Mouse (Mus musculus) thymus, postnatal 36 days (tissue): ENCODE data around the gene Tmc6.
A peak's percentile ranks its signal among the peaks of the same experiment; 100 is the strongest.
"Not testable (repeated sequence)": the region's sequence is repeated elsewhere in the genome, so short reads cannot be mapped to it uniquely, and the experiment has no call there.

Experiments
- DNase-seq, 2 experiments: peaks; one replicate each; pipeline ENCODE4 v3.0.0; 2022; ENCODE audit warnings: mixed read lengths in 2 of 2

The Tmc6 gene

DNA sequence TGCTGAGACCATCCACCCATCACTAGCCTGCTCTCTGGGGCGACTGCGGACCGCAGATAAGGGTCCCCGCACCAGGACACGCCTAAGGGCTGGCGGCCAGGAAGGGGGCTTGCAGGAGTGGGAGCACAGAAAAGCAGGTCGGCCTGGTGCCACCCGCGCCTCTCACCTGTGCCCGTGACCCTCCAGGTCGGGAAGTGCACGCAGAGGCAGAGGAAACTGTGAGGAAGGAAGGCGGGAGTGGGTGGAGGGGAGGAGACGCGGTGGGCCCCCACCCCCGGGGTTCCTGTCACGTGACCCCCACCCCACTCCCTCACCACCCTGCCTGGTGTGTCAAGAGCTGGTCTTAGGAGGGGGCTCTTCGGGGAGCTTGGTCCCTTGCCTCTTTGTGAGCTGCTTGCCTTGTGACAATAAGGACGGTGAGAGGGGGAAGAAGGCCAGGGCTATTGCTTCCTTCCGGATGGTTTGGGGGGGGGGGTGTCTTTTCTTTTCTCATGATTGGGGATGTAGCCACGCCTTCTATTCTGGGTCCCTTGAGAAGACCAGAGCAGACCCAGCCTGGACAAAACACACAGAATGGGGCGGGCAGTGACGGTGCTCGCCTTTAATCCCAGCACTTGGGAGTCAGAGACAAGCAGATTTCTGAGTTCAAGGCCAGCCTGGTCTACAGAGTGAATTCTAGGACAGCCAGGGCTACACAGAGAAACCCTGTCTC lies at the start of gene Tmc6, which contains the start of gene Tmc8:
Gene Tmc6, minus strand, starts transcription at position 206 of the 712 bp plus-strand sequence.
Gene Tmc8, plus strand, starts transcription at position 84 of the 712 bp plus-strand sequence.
- DNase-seq: peak; percentile 91 to 95

DNA sequence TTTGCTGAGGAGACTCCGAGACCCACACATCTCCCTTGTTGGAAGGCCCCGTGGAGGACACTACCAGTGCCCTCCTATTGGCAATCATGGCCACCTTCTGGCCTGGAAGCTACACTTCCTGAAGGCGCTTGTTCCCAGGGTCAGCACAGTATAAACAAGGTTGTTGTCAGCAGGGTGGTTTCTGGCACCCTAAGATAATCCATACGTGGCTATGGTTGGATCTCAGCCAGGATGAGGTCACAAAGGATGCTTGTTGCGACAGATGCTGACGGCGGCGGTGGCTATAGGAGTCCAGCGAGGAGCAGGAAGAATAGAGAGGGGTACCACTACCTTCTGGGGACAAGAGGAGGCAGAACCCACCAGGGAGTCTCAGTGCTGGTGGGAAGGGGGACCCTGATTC lies 48.4 kb upstream of the Tmc6 start:
- no peak for DNase-seq

DNA sequence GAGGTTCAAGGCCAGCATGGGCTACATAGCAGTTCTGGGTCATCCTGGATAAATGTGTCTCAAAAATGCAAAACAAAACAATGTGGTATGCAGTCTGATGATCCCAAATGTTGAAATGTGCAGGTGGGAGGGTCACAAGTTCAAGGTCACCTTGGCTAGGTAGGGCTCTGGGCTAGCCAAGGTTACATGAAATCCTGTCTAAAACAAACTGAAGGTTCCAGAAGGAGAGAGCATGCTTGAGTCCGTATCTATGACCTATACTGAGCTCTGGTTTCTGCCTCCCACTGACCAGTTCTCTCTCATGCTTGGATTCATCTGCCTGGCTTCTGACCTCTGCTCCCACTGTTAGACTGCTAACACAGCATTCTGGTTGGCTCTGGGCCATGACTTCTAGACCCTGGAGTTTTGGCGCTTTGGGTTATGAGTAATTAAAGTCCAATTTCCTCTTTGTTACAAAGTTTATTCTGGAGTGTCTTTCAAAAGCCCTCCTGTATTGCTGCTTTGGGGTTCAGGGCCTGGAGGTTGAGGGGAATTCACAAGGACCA lies 47.7 kb upstream of the Tmc6 start:
- no peak for DNase-seq

DNA sequence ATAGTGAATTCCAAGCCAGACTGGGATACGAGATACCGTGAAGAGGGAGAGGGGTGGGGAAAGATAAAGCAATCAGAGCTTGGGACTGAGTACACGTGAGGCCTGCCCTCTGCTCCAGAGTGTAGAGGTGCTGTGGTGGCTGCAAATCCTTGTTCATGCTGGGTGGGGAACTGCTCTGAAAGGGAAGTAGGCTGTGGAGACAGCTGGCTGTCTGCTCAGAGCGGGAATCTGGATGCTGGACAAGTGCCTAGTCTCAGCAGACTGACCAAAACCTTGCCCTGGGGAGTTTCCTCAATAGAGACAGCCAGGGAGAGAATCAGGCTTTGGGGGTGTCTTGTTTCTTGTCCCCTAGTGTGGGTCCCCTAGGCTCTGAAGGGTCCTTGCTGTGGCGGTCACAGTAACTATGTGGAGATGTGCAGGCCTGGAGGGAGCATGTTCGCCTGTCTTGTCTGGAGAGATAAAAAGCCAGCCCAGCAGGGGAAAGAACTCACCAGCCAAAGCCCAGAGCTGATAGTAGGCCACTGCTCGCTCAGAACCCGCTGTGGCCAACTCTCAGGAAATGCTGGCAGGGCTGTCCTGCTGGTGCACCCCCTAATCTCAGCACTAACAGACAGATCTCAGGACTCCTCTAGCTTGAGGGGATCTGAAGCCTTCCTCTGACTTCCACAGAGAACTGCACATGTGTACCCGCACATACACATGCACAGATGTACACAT lies 47.0 kb upstream of the Tmc6 start:
- DNase-seq: no peak

DNA sequence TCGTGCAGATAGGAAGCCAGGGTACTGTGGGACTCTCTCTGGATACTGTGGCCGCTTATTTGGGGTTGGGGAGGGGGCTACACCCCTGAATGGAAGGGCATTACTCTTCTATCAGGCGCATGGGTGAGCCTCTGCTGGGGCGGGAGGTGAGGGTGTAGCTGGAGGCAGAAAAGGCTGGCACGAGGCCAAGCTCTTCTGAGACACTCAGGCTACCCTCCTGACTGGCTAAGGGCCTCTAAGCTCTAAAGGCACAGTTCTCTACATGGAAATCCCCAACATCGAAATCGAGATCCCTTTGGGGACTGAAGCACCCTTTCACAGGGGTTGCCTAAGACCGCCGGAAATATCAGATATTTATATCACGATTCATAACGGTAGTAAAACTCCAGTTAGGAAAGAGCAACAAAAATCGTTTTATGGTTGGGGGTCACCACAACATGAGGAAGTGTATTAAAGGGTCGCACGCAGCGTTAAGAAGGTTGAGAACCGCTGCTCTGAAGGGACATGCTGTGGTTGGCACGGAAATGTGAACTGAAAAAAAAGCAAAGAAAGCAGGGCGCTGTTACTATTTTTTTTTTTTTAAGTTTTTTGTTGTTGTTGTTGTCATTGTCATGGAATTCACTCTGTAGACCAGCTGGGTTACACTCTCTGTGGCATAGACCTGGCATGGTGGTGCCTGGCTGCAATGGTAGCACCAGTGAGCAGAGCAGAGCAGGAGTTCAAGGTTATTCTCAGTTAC lies 46.3 kb upstream of the Tmc6 start:
- DNase-seq: peak; percentile 58 to 67

DNA sequence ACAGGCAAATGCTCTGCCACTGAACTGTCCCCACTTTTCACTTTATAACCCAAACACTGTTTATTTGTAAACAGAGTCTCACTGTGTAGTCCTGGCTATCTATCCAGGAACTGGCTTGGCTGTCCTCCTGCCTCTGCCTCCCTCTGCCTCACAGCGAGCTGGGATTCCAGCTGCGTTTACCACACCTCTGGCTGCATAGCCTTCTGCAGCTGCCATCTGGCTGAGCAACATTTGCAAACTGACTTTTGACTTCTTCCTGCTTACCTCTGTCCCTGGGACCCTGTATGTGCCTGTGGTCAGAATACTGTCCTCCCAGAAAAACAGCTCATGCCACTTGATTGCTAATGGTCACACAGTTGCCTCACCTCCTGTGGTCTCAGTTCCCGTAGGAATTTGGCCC lies 45.4 kb upstream of the Tmc6 start:
- peak; percentile 35 to 58 for DNase-seq

DNA sequence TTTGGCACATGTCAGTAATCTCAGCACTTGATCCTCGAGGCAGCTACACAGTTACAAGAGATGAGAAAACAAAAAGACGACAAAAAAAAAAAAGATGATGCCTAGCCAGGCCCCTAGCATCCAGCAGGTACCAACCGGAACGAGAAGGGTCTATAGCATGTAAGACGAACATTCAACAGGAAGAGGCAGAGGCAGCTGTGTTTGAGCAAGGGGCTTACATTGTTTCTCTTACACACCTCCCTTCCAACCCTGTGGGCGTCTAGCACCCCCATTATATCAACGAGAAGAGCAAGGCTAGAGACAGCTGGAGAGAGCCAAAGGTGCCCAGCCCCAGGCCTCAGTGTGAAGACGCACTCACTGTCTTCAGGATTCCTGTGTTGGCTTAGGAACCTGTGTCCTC lies 44.9 kb upstream of the Tmc6 start:
- DNase-seq: no peak

DNA sequence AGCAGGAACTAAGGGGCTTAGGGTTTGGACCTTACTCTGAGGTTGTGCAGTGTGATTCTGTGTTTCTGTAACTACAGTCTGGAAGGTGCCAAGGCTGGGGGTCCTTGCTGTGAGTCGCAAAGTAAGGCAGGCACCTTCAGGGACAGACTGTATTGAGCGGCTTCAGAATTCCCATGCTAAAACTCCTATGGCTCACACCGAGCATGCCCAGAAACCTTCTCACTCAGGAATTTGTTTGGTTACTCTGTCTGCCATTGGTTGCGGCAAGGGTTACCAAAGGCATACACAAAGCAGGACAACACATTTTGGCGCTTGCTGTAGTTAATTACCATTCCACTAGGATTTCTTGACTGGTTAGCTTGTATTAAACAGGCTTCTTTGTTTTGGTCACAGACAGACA lies 44.2 kb upstream of the Tmc6 start:
- DNase-seq: no peak

DNA sequence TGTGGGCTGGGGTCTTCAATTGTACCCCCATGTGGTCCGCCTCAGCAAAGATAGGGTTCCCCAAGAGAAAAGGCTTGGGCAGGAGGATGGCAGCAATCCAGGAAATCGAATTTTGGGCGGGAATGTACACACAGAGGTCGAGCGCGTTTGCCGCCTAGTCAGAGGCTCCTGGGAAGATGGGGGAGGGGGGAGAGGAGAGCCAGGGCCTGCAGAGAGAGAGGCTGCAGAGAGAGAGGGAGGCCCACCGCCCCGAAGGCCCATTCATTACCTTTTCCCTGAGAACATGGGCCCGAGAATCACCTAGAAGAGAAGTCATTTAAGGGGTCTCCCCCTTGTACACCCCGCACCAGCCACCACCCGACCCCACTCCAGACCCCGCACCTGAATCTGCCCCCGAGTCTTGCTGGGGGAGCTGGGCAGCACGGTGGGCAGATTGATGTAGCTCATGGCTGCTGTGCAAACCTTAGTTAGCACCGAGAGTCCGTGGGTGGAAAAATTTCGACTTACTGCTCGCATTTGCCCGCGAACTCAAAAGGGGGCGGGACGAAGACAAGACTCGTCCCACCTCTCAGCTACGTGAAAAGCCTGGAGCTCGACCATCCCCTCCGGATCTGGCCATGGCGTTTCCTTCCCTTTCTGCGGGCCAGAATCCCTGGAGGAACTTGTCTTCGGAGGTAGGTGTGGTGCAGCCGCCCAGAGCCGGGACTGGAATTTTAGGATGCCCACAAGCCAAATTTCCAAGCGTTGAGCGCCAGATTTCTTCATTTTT lies 43.5 kb upstream of the Tmc6 start, which contains the start of the genes Afmid and Tk1:
Gene Afmid, plus strand, starts transcription at position 592 of the 769 bp plus-strand sequence.
Gene Tk1, minus strand, starts transcription at position 760 of the 769 bp plus-strand sequence.
- DNase-seq: peak; percentile 59 to 75

DNA sequence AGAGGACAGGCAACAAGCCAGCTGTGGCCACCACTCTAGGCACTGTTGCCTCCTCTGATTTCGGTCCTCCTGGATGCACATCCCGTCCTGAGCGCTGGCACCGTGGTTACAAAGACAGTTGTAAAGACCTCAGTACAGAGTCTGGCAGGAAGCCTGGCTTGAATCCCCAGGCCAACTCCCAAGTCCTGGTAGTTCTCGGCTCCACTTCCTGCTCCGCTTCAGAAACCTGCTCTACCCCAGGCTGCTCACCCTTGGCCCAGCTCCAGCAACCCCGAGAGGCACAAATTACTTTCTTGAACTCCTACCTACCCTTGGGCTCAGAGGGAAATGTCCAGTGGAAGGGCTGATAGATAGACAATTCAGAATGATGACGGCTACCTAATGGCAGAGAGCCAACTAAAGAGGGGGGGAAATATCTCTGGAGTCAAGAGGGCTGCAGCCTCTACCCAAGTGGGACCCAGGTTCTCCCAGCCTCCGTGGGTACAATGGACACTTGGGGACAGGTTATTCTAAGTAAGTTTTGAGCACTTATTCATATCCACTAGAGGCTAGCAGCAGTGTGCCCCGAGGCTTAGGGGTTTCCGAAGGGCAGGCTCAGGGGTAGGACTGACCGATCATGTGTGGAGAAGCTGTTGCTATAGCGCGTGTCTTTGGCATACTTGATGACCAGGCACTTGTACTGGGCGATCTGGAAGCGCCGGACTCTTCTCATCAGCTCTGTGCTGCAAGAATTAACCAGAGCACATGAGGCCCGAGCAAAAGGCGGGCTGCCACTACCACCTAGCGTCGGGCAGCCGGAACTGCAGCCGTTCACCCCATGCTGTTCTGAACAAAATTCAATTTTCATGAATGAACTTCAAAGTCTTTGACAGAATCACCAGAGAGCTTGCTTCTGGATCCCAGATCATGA lies 42.3 kb upstream of the Tmc6 start:
- peak; percentile 77 to 79 for DNase-seq

DNA sequence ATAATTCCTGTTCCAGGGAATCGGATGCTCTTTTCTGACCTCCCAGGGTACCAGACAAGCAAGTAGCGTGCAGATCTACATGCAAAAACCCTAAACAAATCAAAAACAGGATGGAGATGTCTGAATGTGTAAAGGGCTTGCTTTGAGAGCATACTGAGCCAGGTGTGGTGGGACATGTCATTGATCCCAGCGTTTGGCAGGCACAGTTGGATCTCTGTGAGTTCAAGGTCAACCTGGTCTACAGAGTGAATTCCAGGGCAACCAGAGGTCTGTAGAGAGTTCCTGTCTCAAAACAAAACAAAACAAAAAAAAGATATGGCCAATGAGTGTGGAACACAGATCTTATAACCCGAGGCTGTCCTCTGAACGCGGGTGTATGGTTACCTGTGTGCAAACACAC lies 41.4 kb upstream of the Tmc6 start:
- no peak for DNase-seq

DNA sequence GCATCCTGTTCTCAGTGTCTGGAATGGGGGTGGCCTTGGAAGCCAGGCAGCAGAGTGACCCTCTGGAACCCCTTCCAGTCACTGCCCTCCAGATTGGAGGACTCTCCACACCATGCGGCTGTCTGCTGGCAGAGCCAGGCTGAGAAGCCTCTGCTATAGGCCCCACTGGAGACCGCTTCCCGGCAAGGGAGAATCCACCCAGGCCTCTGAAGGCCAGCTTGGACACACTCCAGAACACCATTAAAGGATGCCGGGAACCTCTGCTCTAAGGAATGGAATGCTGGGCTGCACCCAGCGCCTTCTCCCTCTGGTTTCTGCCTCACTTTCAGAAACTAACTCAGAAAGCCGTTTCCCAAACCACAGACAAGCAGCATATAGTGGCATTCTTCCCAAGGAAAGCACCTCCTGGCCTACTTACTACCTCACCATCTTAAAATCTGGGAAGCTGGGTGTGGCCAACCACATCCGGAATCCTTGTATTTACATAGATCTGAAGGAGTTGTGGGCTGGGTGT lies 40.8 kb upstream of the Tmc6 start:
- no peak for DNase-seq

DNA sequence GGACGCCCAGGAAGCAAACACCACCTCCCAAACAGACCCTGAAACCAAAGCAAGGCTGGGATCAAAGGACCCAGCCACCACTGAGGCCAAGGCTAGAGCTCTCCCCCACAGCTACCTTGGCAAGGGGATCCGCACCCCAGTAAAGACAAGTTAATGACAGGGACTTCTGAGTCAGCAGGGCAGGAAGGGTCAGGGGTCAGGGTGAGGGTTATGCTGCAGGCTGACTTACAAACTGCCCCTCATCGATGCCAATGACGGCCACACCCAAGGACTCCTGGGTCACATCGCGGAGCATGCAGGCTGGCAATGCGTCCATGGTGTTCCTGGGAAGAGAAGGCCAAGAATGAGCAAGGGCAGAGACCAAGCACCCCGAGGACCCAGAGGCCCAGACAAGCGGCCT lies 39.9 kb upstream of the Tmc6 start:
- DNase-seq: no peak

DNA sequence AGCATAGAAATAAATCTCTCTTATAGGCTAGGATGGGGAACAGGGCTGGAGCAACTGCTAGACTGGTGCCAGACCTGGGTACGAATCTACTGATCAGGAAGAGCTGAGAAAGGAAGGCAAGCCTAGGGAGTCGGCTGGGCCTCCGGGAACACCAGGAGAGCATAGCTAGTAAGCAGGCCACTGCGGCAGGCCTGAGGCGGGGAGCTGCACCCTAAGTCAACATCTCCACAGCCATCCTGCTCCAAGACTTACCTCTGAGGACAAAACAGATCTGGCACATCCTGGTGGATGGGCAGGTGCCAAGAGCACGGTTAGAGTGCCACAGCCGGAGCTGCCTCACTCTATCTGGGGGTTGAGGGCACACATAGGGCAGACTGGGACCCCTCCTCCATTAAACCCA lies 38.2 kb upstream of the Tmc6 start:
- DNase-seq: no peak

DNA sequence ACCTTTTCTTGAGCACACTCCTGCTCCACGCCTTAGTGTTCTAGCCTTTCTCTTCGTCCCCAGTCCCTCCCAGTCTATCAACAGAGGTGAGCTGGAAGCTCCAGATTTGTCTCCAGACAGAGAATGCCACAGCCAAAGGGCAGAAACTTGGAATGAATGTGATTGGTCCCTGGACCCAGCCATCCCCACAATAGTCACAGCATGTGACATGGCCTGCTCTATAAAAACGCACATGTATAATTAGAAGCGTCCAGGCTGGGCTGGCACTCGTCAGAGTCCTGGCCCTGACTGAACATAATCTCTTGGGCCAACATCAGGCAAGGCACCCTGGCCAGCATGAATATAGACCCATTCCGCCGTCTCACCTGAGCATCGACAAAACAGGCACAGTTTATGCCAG lies 37.1 kb upstream of the Tmc6 start:
- DNase-seq: no peak

DNA sequence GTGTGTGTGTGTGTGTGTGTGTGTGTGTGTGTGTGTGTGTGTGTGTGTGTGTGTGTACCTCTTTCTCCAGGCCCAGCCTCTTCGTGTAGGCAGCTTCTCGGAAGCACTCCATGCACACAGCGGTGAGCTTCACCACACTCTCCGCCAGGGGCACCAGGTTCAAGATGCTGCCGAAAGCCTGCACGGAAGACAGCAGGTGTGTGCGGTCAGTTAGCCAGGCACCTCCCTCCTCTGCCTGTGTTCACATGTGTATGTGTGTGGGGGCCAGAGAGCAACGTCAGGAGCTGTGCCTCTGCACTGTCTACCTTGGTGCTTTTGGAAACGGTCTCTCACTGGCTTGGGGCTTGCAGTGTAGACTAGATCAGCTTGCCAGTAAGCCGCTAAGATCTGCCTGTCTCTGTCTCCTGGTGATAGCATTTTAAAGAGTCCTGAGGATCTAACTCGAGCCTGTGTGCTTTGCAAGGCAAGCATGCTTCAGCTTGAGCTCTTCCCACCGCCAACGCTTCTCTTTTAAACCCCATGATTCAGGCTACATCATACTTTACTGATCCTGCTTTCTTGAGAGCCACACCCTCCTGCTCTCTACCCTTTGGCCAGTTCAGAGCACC lies 34.5 kb upstream of the Tmc6 start:
- no peak for DNase-seq

DNA sequence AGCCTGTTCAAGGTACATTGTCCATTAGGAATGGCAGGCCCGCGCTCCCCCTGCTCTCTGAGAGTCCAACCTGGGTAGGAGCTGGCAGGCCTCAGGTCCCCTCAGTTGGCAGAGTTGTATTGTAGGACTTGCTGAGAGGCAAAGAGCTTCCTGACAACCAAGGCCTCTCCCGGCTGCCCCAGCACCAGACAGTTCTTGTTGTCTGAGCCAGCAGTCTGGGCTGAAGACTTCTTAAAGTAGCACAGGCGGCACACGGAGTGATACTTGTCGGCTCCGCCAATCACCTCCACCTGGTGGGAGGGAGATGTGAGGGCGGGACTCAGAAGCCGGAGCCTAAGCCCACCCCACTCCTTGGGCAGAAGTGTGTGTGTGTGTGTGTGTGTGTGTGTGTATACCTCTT lies 33.9 kb upstream of the Tmc6 start:
- not testable (repeated sequence) for DNase-seq

DNA sequence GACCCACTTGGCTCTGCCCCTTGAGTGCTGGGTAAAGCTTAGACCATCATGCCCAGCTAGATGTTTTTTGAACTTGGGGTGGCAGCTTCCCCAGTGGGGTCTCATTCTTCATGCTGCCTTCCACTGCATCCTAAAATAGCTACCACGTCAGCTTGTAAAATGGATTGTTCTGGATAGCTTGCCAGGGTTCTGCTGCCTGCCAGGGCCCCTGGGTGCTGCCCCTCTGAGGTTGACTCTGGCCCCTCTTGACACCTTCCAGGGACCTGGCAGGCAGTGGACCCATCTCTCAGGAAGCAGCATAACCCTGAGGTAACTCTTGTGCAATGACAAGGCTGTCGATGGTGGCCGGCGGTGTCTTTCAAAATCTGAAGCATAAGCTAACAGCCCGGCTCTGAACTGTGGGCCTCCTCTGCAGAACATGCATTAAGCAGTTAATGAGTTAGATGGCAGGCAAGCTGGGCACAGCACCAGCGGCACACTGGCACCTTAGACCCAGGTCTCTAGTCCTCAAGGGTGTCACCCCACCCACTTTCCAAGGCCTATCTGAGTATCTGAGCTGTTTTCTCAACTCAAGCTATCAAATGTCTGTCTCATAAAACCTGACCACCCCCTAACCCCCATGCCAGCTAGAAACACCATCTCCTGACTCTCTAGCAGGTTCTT lies 32.8 kb upstream of the Tmc6 start:
- no peak for DNase-seq

DNA sequence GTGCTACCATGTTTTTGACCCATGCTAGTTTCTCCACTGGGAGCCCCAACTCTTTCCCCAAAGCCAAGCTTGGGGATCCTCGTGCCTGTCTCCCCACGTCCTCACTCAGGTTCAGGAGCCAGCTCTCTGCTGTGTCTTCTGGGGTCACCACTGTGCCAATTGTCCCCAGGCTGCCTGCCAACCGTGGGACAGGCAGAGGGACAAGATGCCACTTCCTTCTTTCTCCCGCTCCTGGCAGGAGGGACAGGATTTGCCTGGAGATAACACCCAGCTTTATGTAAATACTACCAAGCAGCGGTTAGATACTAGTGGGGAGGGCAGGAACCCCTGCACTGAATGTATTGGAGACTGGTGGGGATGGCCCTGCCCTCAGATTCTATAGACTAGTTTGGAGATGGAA lies 31.9 kb upstream of the Tmc6 start:
- DNase-seq: no peak

DNA sequence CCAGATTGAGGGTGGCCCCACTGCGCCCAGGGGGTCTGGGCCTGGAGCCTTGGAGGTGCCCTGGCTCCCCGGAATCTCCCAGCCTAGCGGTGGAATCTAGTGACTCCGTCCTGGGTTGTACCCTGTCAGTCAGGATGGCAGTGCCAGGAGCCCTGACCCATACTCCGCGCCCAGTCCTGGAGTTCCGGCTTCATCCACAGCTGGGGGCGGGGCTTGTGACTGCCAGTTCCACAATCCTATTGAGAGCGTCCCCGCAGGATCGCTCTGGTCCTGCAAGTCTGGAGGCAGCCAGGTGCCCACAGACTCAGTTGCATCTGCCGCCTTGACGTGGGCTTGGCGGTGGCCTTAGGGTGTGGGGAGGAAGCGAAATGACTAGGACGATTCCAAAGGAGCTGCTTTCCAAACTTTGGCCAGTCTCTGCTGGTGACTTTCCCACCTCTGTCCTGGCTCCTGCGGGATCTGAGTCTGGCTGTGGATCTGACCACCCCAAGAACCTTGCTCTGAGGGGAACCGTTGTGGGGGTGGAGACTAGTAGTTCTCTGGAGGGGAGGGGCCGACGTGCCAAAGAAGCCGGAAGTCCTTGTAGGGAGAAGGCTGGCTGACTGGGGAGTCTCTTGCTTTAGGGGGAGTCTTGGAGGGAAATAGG lies 28.5 kb upstream of the Tmc6 start:
- peak; percentile 81 to 85 for DNase-seq
